Mouse (Mus musculus) G1E (cell line): ENCODE results near the gene Rhox3c.
"Not testable (repeated sequence)": the region's sequence is repeated elsewhere in the genome, so short reads cannot be mapped to it uniquely, and the experiment has no call there.

Experiments
- CTCF ChIP-seq: IDR thresholded peaks from 2 replicates; pipeline ENCODE4 v1.5.1; 2012; ENCODE audit warnings: low read depth, low read length, inconsistent platforms, mixed read lengths
- GATA1 ChIP-seq: IDR thresholded peaks from 2 replicates; pipeline ENCODE4 v1.6.1; 2012; ENCODE audit warnings: borderline replicate concordance, low read length, inconsistent platforms, mixed read lengths

- not testable (repeated sequence) for TF ChIP-seq CTCF, GATA1
Observed at GRCm38 (mm10) chrX:37432194-37432593, 26.2 kb upstream of the Rhox3c start, which contains the start of gene Rhox4b.
